Mouse (Mus musculus): ENCODE measurements at regions not wholly inside any gene's neighbourhood (a gene's known extent, or its start where the extent isn't known, plus 50 kb on each side); places are given as distances from the start of the nearest gene placed in this dataset.
"Not testable (repeated sequence)": the region's sequence is repeated elsewhere in the genome, so short reads cannot be mapped to it uniquely, and the experiment has no call there.

DNA sequence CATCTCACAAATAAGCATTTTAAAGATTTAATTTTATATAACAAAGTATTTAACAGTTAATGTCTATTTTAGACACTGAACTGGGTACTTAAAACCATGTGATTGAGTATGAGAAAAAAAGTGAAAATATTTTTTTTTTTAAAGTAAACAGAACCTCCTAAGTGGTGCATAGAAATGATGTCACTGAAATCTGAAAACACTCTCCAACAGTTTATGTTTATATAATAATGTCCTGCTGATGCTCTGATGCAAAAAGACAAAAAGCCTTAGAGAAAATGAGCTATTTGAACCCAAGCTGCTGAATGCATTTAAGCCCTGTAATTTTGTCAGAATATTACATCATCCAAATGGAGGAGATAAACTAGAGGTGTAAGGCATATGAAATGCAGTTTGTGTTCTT is 3447.1 kb downstream of the 9330182O14Rik start:
- no peak for DNase-seq (ENCODE audit: low spot score in 2 of 2)

DNA sequence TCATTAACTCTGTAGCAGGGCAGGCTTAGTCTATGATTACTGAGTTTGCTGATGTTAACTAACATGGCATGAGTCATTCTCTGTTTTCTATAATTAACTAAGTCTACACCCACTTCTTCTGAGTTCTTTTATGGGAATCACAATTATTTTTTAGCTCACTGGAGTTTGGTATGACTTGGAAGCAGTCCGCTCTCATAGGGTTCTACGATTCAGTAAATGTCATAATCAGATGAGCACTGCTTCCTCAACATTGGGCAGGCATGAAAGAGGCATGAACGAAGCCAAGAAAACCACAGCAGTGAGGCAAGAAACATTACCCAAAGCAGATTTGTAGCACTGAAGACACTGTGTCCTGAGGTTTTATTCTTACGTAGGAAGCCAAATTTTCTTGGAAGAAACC is 3451.6 kb downstream of the 9330182O14Rik start:
- DNase-seq (ENCODE audit: low spot score in 2 of 2): no peak

DNA sequence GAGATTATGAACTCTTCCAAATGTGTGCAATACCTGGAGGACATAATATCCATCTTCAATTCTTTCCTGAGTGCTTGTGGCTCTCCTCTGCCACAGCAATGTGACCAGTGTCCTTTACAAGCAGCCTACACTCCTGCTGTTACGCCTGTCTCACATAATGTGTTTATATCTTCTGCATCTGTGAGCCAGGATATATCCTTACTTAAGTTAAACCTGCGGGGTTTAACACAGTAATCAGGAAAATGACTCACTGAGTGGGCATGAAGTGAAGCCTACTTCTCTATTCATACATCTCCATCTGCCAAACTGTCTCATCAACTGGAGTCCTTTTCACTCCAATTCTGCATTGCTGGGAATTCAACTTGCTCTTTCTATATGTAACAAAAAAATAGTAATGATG is 3453.9 kb downstream of the 9330182O14Rik start:
- DNase-seq (ENCODE audit: low spot score in 2 of 2): peak; percentile 65 to 70

DNA sequence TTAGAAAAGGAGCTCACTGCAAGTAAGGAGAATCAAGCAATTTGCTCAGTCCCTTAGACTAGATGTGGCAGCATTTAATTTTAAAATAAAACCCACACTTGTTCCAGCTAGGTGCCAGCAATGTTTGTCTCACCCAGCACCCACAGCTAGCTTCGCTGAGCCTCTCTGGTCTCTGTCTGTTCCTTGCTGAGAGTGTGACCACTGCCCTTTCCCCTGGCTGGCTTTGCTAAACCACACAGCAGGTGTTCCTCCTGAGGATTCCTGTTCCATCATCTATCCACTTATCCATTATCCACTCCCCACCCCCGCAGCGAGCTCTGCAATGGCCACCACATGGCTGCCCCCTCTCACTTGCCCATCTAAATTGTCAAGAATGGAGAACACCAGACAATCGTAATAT is 3473.5 kb downstream of the 9330182O14Rik start:
- DNase-seq (ENCODE audit: low spot score in 2 of 2): no peak

DNA sequence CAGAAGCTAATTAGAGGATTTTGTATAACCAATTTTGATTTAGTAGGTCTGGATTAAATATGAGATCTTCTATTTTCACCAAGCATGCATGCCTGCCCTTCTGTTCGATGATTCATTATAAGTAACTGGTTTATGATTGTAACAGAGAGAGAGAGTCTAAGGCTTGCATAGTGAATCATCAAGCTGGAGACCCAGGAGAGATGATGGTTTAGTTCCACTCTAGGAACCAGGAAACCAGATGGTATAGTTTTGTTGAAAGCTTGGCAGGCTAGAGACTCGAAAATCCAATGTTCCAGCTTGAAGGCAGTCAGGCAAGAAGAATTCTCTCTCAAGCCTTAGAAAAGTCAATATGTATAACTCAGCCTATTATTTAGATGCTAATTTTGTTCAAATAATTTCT is 3475.7 kb downstream of the 9330182O14Rik start:
- peak; percentile 59 to 68 for DNase-seq (ENCODE audit: low spot score in 2 of 2)

DNA sequence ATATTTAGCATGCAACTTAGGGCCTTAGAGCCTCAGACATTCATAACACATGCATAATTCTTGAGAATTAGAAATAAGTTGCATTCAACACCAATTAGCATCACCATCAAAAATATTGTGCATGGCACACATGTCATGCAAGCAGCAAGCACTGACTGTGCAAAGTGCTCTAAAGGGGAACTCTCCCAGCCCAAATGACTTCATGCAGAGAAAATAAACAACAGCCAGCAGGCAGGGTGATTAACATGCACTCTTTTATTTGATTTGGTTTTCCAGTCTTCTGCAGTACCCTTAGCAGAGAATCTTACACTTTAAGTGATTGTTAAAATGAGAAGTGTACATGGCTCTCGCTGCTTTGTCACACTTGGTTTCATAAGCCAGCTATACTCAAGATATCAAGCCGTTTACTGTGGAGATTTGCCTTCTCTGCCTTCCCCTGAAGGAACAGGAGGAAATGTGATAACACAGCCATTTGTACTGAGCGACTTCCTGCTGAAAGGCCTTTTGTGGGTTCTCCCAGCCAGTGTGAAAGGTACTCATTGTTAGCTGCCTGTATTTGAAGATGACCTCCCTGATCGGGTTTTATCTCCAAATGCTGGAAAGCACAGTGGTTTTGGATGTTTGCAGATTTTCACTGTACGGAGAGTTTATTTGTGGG is 3480.0 kb downstream of the 9330182O14Rik start:
- DNase-seq (ENCODE audit: low spot score in 2 of 2): no peak

DNA sequence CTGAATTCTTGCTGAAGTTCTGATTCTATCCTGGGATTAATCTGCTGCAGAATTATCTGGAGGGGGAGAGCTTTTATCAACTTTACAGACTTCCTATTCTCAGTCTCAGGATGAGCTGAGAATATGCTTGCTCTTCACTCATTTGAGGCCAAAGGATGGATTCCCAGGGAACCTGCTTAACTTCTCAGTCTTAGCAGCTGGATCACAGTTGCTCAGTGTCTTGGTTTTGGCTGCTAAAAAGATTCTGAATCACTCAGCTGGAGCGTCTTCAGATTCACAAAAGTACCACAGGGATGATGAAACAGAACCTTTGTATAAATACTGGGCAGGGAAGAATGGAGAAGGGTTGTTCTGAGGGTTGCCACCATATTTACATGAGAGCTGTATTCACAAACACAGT is 3481.6 kb downstream of the 9330182O14Rik start:
- no peak for DNase-seq (ENCODE audit: low spot score in 2 of 2)

DNA sequence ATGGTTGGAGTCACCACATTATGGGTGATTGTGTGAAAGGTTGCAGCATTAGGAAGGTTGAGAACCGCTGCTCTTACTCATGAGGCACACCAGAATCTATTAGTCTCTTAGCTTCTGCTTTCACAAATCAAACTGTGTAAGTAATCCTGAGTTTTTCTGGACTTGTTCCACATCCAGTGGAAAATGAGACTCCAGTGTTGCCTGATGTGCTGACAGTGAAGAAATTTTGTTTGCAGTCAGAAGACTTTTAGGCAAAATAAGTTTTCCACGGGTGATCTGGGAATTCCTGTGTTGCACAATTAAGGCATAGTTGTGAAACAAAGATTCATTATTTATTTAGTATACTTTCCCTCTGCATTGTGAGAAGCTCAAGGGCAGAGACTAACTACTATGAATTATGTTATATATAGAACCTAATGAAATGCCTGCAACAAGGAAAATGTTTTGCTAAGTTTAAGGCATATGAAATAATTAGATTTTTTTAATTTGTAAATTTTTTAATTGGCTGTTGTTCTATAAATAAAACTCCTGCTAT is 3490.3 kb downstream of the 9330182O14Rik start:
- DNase-seq (ENCODE audit: low spot score in 2 of 2): no peak

DNA sequence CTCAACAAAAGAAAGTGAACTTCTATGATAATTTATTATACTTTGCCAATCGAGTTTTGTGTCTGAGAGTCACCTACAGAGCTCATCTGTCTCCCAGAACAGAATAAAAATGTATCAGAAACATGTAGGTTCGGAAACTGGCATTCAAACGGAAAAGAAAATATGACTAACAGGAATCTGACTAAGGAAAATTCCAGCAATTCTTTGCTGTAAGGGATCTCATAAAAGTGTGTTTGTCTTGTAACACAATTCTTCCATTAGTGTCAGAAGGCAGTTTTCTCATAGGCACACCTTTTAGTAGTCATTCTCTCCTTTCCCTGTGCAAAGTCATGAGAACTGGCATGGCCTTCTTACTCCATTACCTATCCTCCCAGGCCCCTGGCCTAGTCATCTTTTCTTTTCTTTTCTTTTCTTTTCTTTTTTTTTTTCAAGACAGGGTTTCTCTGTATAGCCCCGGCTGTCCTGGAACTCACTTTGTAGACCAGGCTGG is 3490.9 kb downstream of the 9330182O14Rik start:
- no peak for DNase-seq (ENCODE audit: low spot score in 2 of 2)

DNA sequence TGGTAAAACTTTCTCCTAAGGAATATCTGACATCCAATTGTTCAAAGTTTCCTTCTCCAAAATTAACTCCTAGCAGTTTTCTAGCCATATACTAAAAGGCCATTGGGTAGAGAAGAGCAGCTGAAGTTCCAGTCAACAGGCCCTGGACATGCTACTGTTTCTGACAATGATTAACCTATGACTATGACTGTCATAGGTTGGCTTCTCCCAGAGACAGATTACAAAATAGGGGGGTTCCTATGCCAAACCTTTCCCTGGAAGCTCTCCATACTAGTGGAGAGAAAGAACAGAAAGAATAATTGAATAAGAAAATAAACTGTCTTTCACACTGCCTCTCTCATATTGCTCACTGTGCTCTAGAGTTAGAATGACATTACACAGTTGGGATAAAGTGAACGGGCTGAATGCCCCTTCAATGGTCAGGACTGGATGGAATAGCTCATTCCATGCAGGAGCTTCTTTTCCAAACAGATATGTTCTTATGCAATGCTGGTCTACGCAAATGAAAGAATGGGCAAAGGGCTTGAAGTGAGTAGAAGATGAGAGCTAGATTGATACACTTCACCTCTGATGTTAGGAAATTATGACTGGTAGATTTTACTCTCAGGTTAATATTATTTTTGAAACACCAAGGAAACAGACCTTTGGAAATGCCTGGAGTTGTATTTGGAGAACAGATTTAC is 3516.8 kb downstream of the 9330182O14Rik start:
- no peak for DNase-seq (ENCODE audit: low spot score in 2 of 2)

DNA sequence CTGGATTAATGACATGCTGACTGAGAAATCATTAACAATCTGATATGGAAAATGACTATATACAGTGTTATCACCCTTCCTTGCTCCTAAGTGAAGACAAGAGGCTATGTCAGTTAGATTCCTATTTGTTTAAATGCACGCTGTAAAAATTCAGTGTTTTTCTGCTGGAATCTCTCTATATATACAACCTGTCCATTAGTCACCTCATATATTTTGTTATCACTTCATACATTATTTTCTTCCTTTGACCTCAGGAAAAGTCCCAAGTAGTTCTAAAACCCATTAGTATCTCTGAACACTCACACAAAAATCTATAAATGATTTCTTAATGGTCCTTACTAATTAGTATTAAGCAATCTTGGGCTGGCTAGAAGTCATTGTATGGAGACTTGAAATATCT is 3529.5 kb downstream of the 9330182O14Rik start:
- DNase-seq (ENCODE audit: low spot score in 2 of 2): no peak

DNA sequence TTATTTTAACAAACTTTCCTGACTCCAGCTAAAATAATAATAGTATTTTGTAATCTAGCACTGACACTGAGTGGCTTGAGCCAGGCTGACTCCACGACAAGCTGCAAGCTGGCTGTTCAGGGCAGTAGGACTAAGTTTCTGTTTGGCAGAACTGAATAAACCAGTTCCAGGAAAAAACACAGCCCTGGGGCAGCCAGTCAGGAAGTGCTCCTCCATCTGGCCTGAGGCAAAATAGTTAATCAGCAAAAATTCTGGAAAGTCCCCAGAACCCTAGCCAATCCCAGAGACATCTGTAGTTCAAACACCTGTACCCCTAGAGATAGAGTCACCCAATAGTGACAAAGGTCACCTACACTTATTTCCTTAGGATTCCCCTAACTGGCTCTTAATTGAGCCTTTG is 3544.7 kb downstream of the 9330182O14Rik start:
- no peak for DNase-seq (ENCODE audit: low spot score in 2 of 2)

DNA sequence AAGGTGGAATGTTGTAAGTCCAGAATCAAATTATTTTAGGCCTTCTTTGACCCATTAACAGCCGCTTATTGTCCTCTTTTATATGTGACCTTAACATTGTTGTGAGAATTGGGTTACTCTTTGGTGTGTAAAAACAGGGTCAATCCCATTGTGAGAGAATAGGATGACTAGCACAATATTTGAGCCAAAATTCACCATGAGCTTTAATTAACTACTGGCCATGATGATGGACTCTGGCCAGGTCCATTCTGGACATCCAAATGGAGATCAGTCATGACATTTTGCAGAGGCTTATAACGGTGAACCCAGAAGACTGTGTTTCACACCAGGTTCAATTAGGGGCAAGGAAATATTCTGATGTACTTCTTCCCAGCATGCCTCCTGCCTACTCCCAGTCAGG is 3548.0 kb downstream of the 9330182O14Rik start:
- no peak for DNase-seq (ENCODE audit: low spot score in 2 of 2)

DNA sequence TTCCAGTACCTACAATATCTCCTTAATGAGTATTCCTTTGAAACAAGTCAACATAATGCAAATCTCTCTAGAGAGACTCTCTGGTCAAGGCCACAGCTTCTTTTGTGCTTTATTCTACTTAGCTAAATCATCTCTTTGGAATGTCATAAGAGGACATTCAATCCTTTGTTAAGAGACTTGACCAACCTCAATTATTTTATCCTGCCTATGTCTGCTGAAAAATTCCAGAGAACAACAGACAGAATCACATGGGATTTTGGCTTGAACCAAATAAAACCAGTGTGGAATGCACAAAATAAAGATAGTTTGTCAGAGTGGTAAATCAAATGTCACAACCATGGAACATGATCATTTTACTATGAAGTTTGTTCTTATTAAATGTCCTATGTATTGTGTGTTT is 3557.8 kb downstream of the 9330182O14Rik start:
- DNase-seq (ENCODE audit: low spot score in 2 of 2): not testable (repeated sequence)

DNA sequence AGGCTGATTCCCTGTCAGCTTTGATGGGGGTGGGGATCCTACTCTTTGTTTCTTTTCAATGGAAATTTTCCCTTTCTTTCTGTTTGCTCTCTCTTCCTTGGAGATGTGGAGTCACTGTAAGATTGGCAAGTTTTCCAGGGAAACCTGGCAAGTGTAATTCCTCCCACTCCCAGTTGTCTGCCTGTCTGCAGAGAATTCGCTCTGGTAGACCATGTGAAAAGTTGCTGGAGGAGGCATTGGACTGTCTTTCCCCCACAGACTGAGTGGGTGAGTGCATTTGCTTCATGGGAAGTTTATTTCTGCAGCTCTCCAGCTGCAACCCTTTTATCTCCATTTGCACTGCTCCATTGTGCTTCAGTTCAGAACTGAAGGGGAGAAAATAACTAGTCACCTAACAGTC is 3561.3 kb downstream of the 9330182O14Rik start:
- peak; percentile 77 to 84 for DNase-seq (ENCODE audit: low spot score in 2 of 2)

DNA sequence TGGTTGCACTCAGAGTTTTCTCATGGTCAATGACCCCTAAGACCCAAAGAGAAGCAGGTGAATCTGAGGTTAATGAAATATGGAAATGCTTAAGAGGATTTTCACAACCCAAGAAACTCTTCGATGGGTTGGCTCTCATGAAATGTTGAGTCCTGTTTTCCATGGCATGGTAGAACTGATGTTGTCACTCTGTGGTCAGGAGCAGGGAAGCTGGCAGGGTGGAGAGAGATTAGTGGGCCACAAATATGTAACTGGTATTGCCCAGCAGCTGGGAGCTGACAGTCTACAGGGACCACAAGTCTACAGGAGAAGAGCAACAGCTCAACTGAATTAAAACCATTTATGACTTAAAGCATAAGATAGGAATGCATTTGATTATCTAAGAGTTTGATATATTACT is 3582.9 kb downstream of the 9330182O14Rik start:
- DNase-seq (ENCODE audit: low spot score in 2 of 2): no peak

DNA sequence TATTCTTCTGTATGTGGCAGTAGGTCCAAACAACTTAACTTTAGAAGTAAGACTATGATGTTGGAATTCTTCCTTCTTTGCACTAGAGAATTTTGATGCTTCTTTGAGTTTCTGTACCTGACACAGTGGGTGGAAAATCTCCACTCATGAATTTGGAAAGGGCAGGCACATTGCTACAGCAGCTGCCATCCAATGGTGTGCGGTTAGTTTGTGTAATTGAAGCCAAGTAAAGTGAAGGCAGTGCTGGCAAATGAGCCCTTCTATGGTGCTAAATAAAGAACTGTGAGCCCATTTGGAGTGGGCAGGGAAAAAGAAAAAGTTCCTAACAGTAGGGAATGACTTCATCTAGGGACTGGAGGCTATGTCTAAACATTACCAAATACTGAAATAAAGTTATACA is 3583.4 kb downstream of the 9330182O14Rik start:
- peak in 1 of 2 experiments; percentile 44 for DNase-seq (ENCODE audit: low spot score in 2 of 2)

DNA sequence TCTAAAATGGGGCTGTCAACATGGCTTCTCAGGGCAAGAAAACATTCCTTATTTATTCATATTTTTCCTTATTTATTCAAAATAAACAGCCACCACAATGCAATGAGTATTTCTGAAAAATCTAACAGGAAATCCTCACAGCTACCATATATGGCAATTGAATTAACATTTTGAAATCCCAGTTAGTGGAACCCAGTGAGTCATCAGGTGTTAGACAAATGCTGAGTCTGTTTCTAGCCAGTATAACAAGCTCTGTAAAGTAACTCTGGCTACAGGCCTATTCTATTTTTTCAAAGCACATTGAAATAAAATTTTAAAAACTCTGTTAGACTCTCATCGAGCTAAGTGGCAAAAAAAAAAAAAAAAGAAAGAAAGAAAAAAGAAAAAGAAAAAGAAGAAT is 3586.8 kb downstream of the 9330182O14Rik start:
- peak in 1 of 2 experiments; percentile 27 for DNase-seq (ENCODE audit: low spot score in 2 of 2)

DNA sequence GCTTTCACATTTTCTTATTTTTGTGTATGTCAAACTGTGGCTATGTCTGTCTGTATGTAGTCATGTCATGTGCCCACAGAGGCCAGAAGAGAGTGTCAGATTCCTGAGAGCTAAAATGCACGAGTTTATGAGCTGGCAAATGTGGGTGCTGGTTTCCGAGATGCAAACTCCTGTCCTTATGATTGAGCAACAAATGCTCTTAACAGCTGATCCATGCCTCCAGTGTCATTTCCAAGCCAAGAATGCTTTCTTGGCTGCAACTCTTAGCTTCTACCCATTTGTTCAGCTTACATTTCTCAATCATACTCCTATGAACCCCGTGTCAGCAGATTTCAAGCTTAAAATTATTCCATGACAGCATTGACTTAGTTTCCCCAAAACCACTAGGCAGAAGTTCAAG is 3601.5 kb downstream of the 9330182O14Rik start:
- peak in 1 of 2 experiments; percentile 28 for DNase-seq (ENCODE audit: low spot score in 2 of 2)

DNA sequence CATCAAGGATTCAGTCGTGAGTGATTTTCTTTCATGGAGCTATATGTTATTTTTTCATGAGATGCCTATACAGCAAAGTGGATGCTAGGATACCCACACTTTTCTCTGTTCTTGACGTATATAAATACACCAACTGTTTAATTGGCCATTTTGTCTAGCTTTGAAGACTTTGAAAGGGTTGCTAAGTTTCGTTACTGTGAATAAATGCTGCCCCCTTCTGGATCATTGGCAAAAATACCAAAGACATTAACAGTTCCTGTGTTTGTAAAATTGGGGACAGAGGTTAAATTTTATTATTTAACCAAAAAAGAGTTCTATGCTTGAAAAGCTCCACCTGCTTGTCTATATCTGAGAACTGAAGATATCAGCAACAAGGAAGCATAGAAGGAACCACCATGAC is 3624.1 kb downstream of the 9330182O14Rik start:
- peak in 1 of 2 experiments; percentile 64 for DNase-seq (ENCODE audit: low spot score in 2 of 2)

DNA sequence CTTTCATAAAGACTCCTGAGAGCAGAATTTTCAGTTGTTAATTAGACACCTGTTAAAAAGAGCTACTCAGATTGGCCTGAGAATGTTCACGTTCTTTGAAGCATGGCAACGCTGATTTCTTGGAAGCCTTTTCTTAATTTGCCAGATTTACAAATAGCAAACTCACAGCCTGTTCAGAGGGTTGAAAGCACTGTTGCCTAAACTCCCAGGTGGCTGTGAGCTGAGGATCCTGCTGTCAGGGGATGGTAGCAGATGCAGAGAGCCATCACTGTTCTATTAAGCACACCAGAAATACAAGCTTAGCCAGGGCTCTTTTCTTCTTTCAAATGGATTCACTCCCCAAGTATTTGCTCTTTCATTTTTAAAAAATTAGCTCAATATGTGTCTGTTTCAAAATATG is 3630.4 kb downstream of the 9330182O14Rik start:
- DNase-seq (ENCODE audit: low spot score in 2 of 2): peak; percentile 59 to 77

DNA sequence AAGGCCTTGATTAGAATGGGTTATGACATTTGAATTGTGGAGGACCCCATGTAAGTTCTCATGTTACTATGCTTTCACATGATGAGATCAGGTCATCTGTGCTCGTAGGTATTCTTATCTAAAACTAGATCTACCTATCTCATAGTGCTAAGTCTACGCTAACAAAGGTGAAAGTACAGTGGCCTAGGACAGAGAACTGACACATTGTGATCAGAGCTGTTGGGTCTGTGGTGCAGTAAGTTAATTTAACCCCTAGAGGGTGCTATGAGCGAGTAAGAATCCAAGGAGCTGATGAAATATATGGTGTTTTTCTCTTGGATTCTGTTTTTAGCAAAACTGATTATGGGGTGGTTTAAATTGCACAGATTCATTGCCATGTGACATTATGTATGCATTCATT is 3638.6 kb downstream of the 9330182O14Rik start:
- DNase-seq (ENCODE audit: low spot score in 2 of 2): peak in 1 of 2 experiments; percentile 74

All from layer of hippocampus, adult 18-20 months (tissue).